In genomic region chr2:152415287-152415686, GRCm38 (mm10) we compare ENCODE assay signal across 8 mouse cellular contexts. TPM values are rescaled to one million over a fixed set of nuclear protein-coding genes. Genes with fewer than 3 reads are reported as not detected.
A peak's percentile ranks its signal among the peaks of the same experiment; 100 is the strongest.
DNase-seq lines count a peak whose midpoint lies in the region; ATAC-seq and TF ChIP-seq lines count a peak whose summit lies in the region.

Gene 6820408C15Rik, plus strand, starts transcription at chr2:152415587.

- H3K27ac ChIP-seq in embryonic fibroblast, embryonic 13.5 days (ENCODE audit: insufficient read depth, low read length): peak within 1 kb of the TSS; percentile 64
- H3K27ac ChIP-seq in intestine, embryonic 16.5 days (ENCODE audit: low read length): peak within 1 kb of the TSS; percentile 88
- peak within 1 kb of the TSS; percentile 95 for H3K27ac ChIP-seq in neural tube, embryonic 14.5 days (ENCODE audit: low read depth, low read length)

- no peaks in the 10 kb centered on the region for H3K36me3 ChIP-seq in intestine, embryonic 16.5 days (ENCODE audit: control insufficient read depth, insufficient read depth, low read length)
- no peaks in the 10 kb centered on the region for H3K36me3 ChIP-seq in neural tube, embryonic 14.5 days (ENCODE audit: control insufficient read depth, insufficient read depth, low read length)

- no peak for ATAC-seq in intestine, embryonic 16.5 days
- ATAC-seq in neural tube, embryonic 14.5 days (ENCODE audit: low read depth): no peak

- peak within 1 kb of the TSS; percentile 87 for H3K4me3 ChIP-seq in lung, adult 2 months (replicated peaks; ENCODE audit: extremely low read depth, low read depth, low read length)
- peak within 1 kb of the TSS; percentile 63 for H3K4me3 ChIP-seq in embryonic fibroblast, embryonic 13.5 days (ENCODE audit: insufficient read depth, low read length)
- peak within 1 kb of the TSS; percentile 92 for H3K4me3 ChIP-seq in intestine, embryonic 16.5 days (ENCODE audit: low read length)
- peak within 1 kb of the TSS; percentile 91 for H3K4me3 ChIP-seq in neural tube, embryonic 14.5 days (ENCODE audit: low read depth, low read length)

- peaks cover 6% of the 10 kb centered on the region; the same call in 1 of the 2 replicates for H3K4me1 ChIP-seq in lung, adult 2 months (ENCODE audit: control insufficient read depth, insufficient read depth, low read length)
- H3K4me1 ChIP-seq in embryonic fibroblast, embryonic 13.5 days (ENCODE audit: control insufficient read depth, insufficient read depth, low read length): peaks cover 8% of the 10 kb centered on the region
- H3K4me1 ChIP-seq in intestine, embryonic 16.5 days (ENCODE audit: control insufficient read depth, insufficient read depth, low read length): peaks cover 12% of the 10 kb centered on the region
- H3K4me1 ChIP-seq in neural tube, embryonic 14.5 days (ENCODE audit: control insufficient read depth, insufficient read depth, low read length): peaks cover 31% of the 10 kb centered on the region

- WGBS in lung, adult 2 months: 20% methylated on average over 4 of the region's 4 CpGs
- 23% methylated on average over 4 of the region's 4 CpGs for WGBS in intestine, embryonic 16.5 days
- 34% methylated on average over 4 of the region's 4 CpGs for WGBS in neural tube, embryonic 14.5 days

- intact Hi-C loops in gastrocnemius, postnatal 36 days (cut with DNase I): no loop called here

- no peak for TF ChIP-seq CTCF in lung, adult 2 months (IDR thresholded peaks at IDR 0.05; ENCODE audit: insufficient read depth, low read length)
- TF ChIP-seq CTCF in embryonic fibroblast, embryonic 13.5 days (IDR thresholded peaks at IDR 0.05; ENCODE audit: borderline replicate concordance, insufficient read depth, low read length): no peak

- peak within 1 kb of the TSS; percentile 99 for H3K9ac ChIP-seq in intestine, embryonic 16.5 days (ENCODE audit: low read depth, low read length)
- peak within 1 kb of the TSS; percentile 92 for H3K9ac ChIP-seq in neural tube, embryonic 14.5 days (replicated peaks; ENCODE audit: low read depth, low read length)

- TF ChIP-seq POLR2A in lung, adult 2 months (IDR thresholded peaks at IDR 0.05; ENCODE audit: borderline replicate concordance, extremely low read depth, low read depth, low read length): no peak
- no peak for TF ChIP-seq POLR2A in embryonic fibroblast, embryonic 13.5 days (IDR thresholded peaks at IDR 0.05; ENCODE audit: low read depth, low read length)

- H3K9me3 ChIP-seq in intestine, embryonic 16.5 days (ENCODE audit: control insufficient read depth, low read length): peaks cover 8% of the 10 kb centered on the region
- H3K9me3 ChIP-seq in neural tube, embryonic 14.5 days (ENCODE audit: control insufficient read depth, low read length): no peaks in the 10 kb centered on the region

- no peak for DNase-seq in lung, adult 2 months
- no peak for DNase-seq in lung, adult 18-20 months
- DNase-seq in adipocyte (ENCODE audit: low spot score): no peak
- DNase-seq in adrenal gland, postnatal 25 days: no peak
- no peak for DNase-seq in gastrocnemius, postnatal 36 days

- peak within 1 kb of the TSS; percentile 80 for H3K4me2 ChIP-seq in intestine, embryonic 16.5 days (ENCODE audit: low read depth, low read length)
- peak within 1 kb of the TSS; percentile 84 for H3K4me2 ChIP-seq in neural tube, embryonic 14.5 days (ENCODE audit: low read depth, low read length)

- H3K27me3 ChIP-seq in intestine, embryonic 16.5 days (replicated peaks; ENCODE audit: control insufficient read depth, insufficient read depth, low read length): no peaks in the 10 kb centered on the region
- H3K27me3 ChIP-seq in neural tube, embryonic 14.5 days (ENCODE audit: control insufficient read depth, insufficient read depth, low read length): no peaks in the 10 kb centered on the region

RNA-seq across cellular contexts. Expression of gene 6820408C15Rik, which starts in this region (rescaled TPM):
- polyA plus RNA-seq in lung, adult 2 months (2012; rRNA removed): 8.1 and 8.5 TPM in 2 replicates
- 0.30 TPM in 1 of 2 replicates, not detected in the other for polyA plus RNA-seq in embryonic fibroblast, embryonic 13.5 days (2011; ENCODE audit: insufficient read length, low read depth, missing spikeins)
- 0.54 and 0.79 TPM in 2 replicates for polyA plus RNA-seq in intestine, embryonic 16.5 days (2015; fragmentation: Nextera tagmentation; extraction: Ambion mirVana)
- polyA plus RNA-seq in neural tube, embryonic 14.5 days (2014; fragmentation: Nextera tagmentation; extraction: Ambion mirVana): 0.87 and 0.99 TPM in 2 replicates
- not detected in 2 replicates for total RNA-seq in adrenal gland, postnatal 25 days (2021)
- not detected for total RNA-seq in gastrocnemius, postnatal 36 days (2021)
